Mouse (Mus musculus) lung, embryonic 15.5 days (tissue): ENCODE results near the gene Slc35g1. TPM values are rescaled to one million over a fixed set of nuclear protein-coding genes. Genes with fewer than 3 reads are reported as not detected.
A peak's percentile ranks its signal among the peaks of the same experiment; 100 is the strongest.
"Not testable (repeated sequence)": the region's sequence is repeated elsewhere in the genome, so short reads cannot be mapped to it uniquely, and the experiment has no call there.

Experiments used
- ATAC-seq: fragments of 200-750 bp; cut with Nextera tagmentation; 2 replicates; pipeline ENCODE4 v1.8.0; 2017; ENCODE audit warnings: moderate number of reproducible peaks, borderline replicate concordance; ENCODE audit not compliant: low FRiP score, low TSS enrichment; ENCODE audit errors: extremely low read depth
- H3K27ac ChIP-seq: fragments of 300-500 bp; sonication (generic); 2 replicates; pipeline ENCODE4 v1.5.1; 2015; ENCODE audit warnings: moderate library complexity, mild to moderate bottlenecking, inconsistent platforms
- H3K27me3 ChIP-seq: fragments of 300-500 bp; sonication (generic); 2 replicates; pipeline ENCODE4 v1.6.1; 2015; ENCODE audit warnings: inconsistent platforms
- H3K36me3 ChIP-seq: fragments of 300-500 bp; sonication (generic); 2 replicates; pipeline ENCODE4 v1.6.1; 2015; ENCODE audit warnings: inconsistent platforms
- H3K4me1 ChIP-seq: fragments of 300-500 bp; sonication (generic); 2 replicates; pipeline ENCODE4 v1.6.1; 2015; ENCODE audit warnings: inconsistent platforms
- H3K4me2 ChIP-seq: fragments of 300-500 bp; sonication (generic); 2 replicates; pipeline ENCODE4 v1.6.1; 2015; ENCODE audit warnings: inconsistent platforms, mild to moderate bottlenecking, moderate library complexity
- H3K4me3 ChIP-seq: fragments of 300-500 bp; sonication (generic); 2 replicates; pipeline ENCODE4 v1.5.1; 2015; ENCODE audit warnings: mild to moderate bottlenecking, inconsistent platforms
- H3K9ac ChIP-seq: fragments of 300-500 bp; sonication (generic); 2 replicates; pipeline ENCODE4 v1.6.1; 2015; ENCODE audit warnings: inconsistent platforms
- H3K9me3 ChIP-seq: fragments of 300-500 bp; sonication (generic); 2 replicates; pipeline ENCODE4 v1.6.1; 2016; ENCODE audit warnings: inconsistent platforms
- WGBS: fragments of 180-500 bp; shearing (Covaris S2); methylation state at CpG from one replicate; pipeline ENCODE4 v1.1.7; 2015; 5-methylcytosine and 5-hydroxymethylcytosine counted together
- polyA plus RNA-seq: library from polyadenylated mRNA; unstranded; fragments of >200 nt; fragmentation: Nextera tagmentation; extraction: Ambion mirVana; gene quantifications from 2 replicates; pipeline ENCODE4 v1.2.1, GENCODE M21; 2015

The Slc35g1 gene
- polyA plus RNA-seq, 1 experiment from 2014 or later, result 3.8 TPM

- Histone ChIP-seq H3K27me3 (no peaks in the 10 kb centered on the region), H3K27ac (no peak overlapping the region), H3K4me1 (no peaks in the 10 kb centered on the region), H3K4me3 (no peak overlapping the region), H3K9me3 (no peaks in the 10 kb centered on the region), H3K9ac (no peak overlapping the region), H3K36me3 (no peaks in the 10 kb centered on the region), H3K4me2 (no peak overlapping the region)
- WGBS, result 75% methylated on average over 2 of the region's 2 CpGs
- ATAC-seq, result no peak
Observed at GRCm38 (mm10) chr19:38361850-38362249, 33.9 kb upstream of the Slc35g1 start.

GRCm38 (mm10) chr19:38363358-38363757 lies 32.4 kb upstream of the Slc35g1 start:
- WGBS, result 53% methylated on average over 1 of the region's 1 CpGs
- no peak overlapping the region for H3K4me3 ChIP-seq
- no peak overlapping the region for H3K27ac ChIP-seq
- ATAC-seq, result no peak
- H3K9me3 ChIP-seq, result no peaks in the 10 kb centered on the region
- no peaks in the 10 kb centered on the region for H3K27me3 ChIP-seq
- H3K36me3 ChIP-seq, result no peaks in the 10 kb centered on the region
- no peaks in the 10 kb centered on the region for H3K4me1 ChIP-seq
- no peak overlapping the region for H3K9ac ChIP-seq
- H3K4me2 ChIP-seq, result no peak overlapping the region

GRCm38 (mm10) chr19:38363879-38364659 lies 31.7 kb upstream of the Slc35g1 start:
- no peak for ATAC-seq
- 32% methylated on average over 6 of the region's 6 CpGs for WGBS

GRCm38 (mm10) chr19:38364939-38365614 lies 30.7 kb upstream of the Slc35g1 start:
- no peak for ATAC-seq
- 18% methylated on average over 11 of the region's 11 CpGs for WGBS

More at GRCm38 (mm10) chr19:38363879-38364659, 31.7 kb upstream of the Slc35g1 start:
- H3K4me2 ChIP-seq, result no peak overlapping the region
- no peaks in the 10 kb centered on the region for H3K4me1 ChIP-seq
- no peaks in the 10 kb centered on the region for H3K9me3 ChIP-seq
- no peak overlapping the region for H3K27ac ChIP-seq
- H3K27me3 ChIP-seq, result no peaks in the 10 kb centered on the region
- no peak overlapping the region for H3K9ac ChIP-seq
- H3K36me3 ChIP-seq, result no peaks in the 10 kb centered on the region
- no peak overlapping the region for H3K4me3 ChIP-seq

GRCm38 (mm10) chr19:38372460-38373102 lies 23.2 kb upstream of the Slc35g1 start:
- H3K4me1 ChIP-seq, result peaks cover 3% of the 10 kb centered on the region; the same call in 1 of the 2 replicates
- no peak for ATAC-seq
- 23% methylated on average over 11 of the region's 11 CpGs for WGBS
- H3K27ac ChIP-seq, result no peak overlapping the region
- H3K9ac ChIP-seq, result no peak overlapping the region
- H3K9me3 ChIP-seq, result no peaks in the 10 kb centered on the region
- no peaks in the 10 kb centered on the region for H3K27me3 ChIP-seq
- no peaks in the 10 kb centered on the region for H3K36me3 ChIP-seq
- no peak overlapping the region for H3K4me3 ChIP-seq
- H3K4me2 ChIP-seq, result no peak overlapping the region

More at GRCm38 (mm10) chr19:38364939-38365614, 30.7 kb upstream of the Slc35g1 start:
- no peak overlapping the region for H3K27ac ChIP-seq
- no peak overlapping the region for H3K4me2 ChIP-seq
- no peak overlapping the region for H3K4me3 ChIP-seq
- H3K36me3 ChIP-seq, result no peaks in the 10 kb centered on the region
- no peak overlapping the region for H3K9ac ChIP-seq
- no peaks in the 10 kb centered on the region for H3K9me3 ChIP-seq
- H3K27me3 ChIP-seq, result no peaks in the 10 kb centered on the region
- H3K4me1 ChIP-seq, result no peaks in the 10 kb centered on the region

GRCm38 (mm10) chr19:38373371-38373770 lies 22.4 kb upstream of the Slc35g1 start:
- no peaks in the 10 kb centered on the region for H3K27me3 ChIP-seq
- no peak overlapping the region for H3K4me2 ChIP-seq
- no peak overlapping the region for H3K9ac ChIP-seq
- no peak overlapping the region for H3K27ac ChIP-seq
- ATAC-seq, result no peak
- H3K36me3 ChIP-seq, result no peaks in the 10 kb centered on the region
- H3K4me1 ChIP-seq, result peaks cover 3% of the 10 kb centered on the region; the same call in 1 of the 2 replicates
- H3K9me3 ChIP-seq, result no peaks in the 10 kb centered on the region
- WGBS, result 46% methylated on average over 2 of the region's 2 CpGs
- no peak overlapping the region for H3K4me3 ChIP-seq

GRCm38 (mm10) chr19:38383769-38384168 lies 12.0 kb upstream of the Slc35g1 start:
- WGBS, result 83% methylated on average over 12 of the region's 12 CpGs
- H3K9me3 ChIP-seq, result no peaks in the 10 kb centered on the region
- no peaks in the 10 kb centered on the region for H3K36me3 ChIP-seq
- ATAC-seq, result no peak
- no peak overlapping the region for H3K9ac ChIP-seq
- H3K4me3 ChIP-seq, result no peak overlapping the region
- no peaks in the 10 kb centered on the region for H3K27me3 ChIP-seq
- no peaks in the 10 kb centered on the region for H3K4me1 ChIP-seq
- H3K4me2 ChIP-seq, result no peak overlapping the region
- H3K27ac ChIP-seq, result no peak overlapping the region

GRCm38 (mm10) chr19:38387021-38387420 lies 8.8 kb upstream of the Slc35g1 start:
- not testable (repeated sequence) for H3K9me3 ChIP-seq, H3K36me3 ChIP-seq, H3K27me3 ChIP-seq, H3K4me2 ChIP-seq, H3K9ac ChIP-seq, ATAC-seq, H3K27ac ChIP-seq, H3K4me1 ChIP-seq, H3K4me3 ChIP-seq
- 77% methylated on average over 1 of the region's 1 CpGs for WGBS

- ATAC-seq, result no peak
- H3K36me3 ChIP-seq, result no peaks in the 10 kb centered on the region
- H3K27ac ChIP-seq, result no peak overlapping the region
- no peaks in the 10 kb centered on the region for H3K27me3 ChIP-seq
- H3K4me1 ChIP-seq, result no peaks in the 10 kb centered on the region
- no peak overlapping the region for H3K9ac ChIP-seq
- no peak overlapping the region for H3K4me2 ChIP-seq
- no peaks in the 10 kb centered on the region for H3K9me3 ChIP-seq
- WGBS, result 91% methylated on average over 4 of the region's 4 CpGs
- no peak overlapping the region for H3K4me3 ChIP-seq
Observed at GRCm38 (mm10) chr19:38387835-38388234, 7.9 kb upstream of the Slc35g1 start.

- H3K4me2 ChIP-seq, result peak overlapping the region; percentile 95
- H3K4me3 ChIP-seq, result peak overlapping the region; percentile 58
- H3K27me3 ChIP-seq, result no peaks in the 10 kb centered on the region
- peaks cover 9% of the 10 kb centered on the region; the same call in 1 of the 2 replicates for H3K4me1 ChIP-seq
- no peak overlapping the region for H3K9ac ChIP-seq
- H3K27ac ChIP-seq, result no peak overlapping the region
- WGBS, result 38% methylated on average over 8 of the region's 8 CpGs
- no peaks in the 10 kb centered on the region for H3K36me3 ChIP-seq
- no peaks in the 10 kb centered on the region for H3K9me3 ChIP-seq
- ATAC-seq, result no peak
Observed at GRCm38 (mm10) chr19:38396633-38396970, 822 bp downstream of the Slc35g1 start.

GRCm38 (mm10) chr19:38397004-38397403 lies 1.2 kb downstream of the Slc35g1 start:
- Histone ChIP-seq H3K9me3 (no peaks in the 10 kb centered on the region), H3K27ac (no peak overlapping the region), H3K9ac (no peak overlapping the region), H3K4me2 (peak overlapping the region; percentile 95), H3K27me3 (no peaks in the 10 kb centered on the region), H3K4me3 (no peak overlapping the region), H3K4me1 (peaks cover 9% of the 10 kb centered on the region; the same call in 1 of the 2 replicates), H3K36me3 (no peaks in the 10 kb centered on the region)
- ATAC-seq, result no peak
- WGBS, result 53% methylated on average over 6 of the region's 6 CpGs

GRCm38 (mm10) chr19:38398966-38399365 lies 3.2 kb downstream of the Slc35g1 start:
- Histone ChIP-seq H3K4me3 (no peak overlapping the region), H3K9ac (no peak overlapping the region), H3K27ac (no peak overlapping the region), H3K36me3 (no peaks in the 10 kb centered on the region), H3K4me1 (peaks cover 9% of the 10 kb centered on the region; the same call in 1 of the 2 replicates), H3K9me3 (no peaks in the 10 kb centered on the region), H3K27me3 (no peaks in the 10 kb centered on the region), H3K4me2 (no peak overlapping the region)
- no peak for ATAC-seq
- 71% methylated on average over 8 of the region's 8 CpGs for WGBS
